Mouse (Mus musculus): ENCODE data around the gene Terb1.

Gene Terb1

GRCm38 (mm10) chr8:104509061-104510006, at the start of gene Terb1:
Gene Terb1, minus strand, starts transcription at chr8:104509910.
- peak; percentile 2 for DNase-seq (ENCODE audit: low spot score)

- DNase-seq (ENCODE audit: low spot score): no peak
These were observed 47.5 kb upstream of the Terb1 start for GRCm38 (mm10) chr8:104557226-104557625.

DNA sequence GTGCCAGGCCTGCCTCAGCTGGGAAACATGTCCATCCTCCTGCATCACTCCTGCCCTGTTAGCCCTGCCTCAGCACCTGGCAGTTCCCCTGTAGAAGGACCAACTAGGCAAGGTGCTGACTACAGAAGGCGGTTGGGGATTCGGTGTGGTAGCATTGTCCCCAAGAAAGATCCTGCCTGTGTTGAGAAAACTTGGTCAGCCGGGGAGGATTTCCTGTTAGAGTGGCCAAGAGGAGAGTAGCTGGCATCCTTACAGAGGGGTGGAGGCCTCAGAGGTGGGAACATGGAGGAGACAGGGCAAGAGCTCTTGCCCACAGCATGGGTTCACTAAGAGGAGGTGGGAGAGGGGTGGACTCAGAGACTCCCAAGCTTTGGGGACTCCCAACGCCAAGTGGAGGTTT, 45.5 kb upstream of the Terb1 start:
- DNase-seq (ENCODE audit: low spot score): no peak

- no peak for DNase-seq (ENCODE audit: low spot score)
These were observed 33.8 kb upstream of the Terb1 start for GRCm38 (mm10) chr8:104543440-104544045.

DNA sequence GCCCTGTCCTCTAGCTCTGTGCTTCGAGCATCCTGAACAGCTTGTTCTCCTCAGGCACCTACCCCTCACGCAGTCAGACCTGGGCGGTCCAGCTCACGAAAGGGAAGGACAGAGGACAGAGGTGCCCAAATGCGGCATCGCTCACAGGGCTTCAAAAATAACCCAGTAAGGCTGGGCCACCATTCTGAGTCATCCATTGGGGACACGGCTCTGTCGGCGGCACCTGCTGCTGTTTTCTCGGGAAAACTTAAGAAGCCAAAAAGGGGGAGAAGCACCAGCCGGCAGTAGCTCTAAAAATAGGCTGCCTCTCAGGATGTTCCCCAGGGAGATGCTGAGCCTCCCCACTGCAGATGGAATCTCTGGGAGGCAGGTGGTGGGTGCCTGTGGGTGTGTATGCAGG, 32.5 kb upstream of the Terb1 start:
- no peak for DNase-seq (ENCODE audit: low spot score)

GRCm38 (mm10) chr8:104541515-104541880, 31.8 kb upstream of the Terb1 start:
- DNase-seq (ENCODE audit: low spot score): no peak

GRCm38 (mm10) chr8:104540710-104541514, 31.2 kb upstream of the Terb1 start:
- DNase-seq (ENCODE audit: low spot score): no peak

DNA sequence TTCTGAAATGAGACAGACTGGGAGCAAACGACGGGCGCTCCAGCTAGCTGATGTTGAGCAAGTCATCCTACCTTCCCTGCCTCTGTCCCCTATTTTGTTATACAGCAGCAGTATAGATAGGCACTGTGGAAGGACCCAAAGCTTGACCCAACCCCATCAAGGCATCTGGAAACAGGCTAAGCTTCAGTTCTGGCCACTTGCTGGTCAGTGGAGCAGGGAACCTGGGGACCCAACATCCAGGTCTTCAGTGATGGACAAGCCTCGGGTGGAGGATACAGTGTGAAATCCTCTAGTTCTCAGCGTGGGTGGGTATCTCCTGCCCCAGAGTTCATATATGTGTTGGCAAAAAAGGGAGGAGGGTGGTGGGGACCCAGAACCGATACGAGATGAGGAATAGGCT, 30.5 kb upstream of the Terb1 start:
- no peak for DNase-seq (ENCODE audit: low spot score)

GRCm38 (mm10) chr8:104539566-104539965, 29.9 kb upstream of the Terb1 start:
- DNase-seq (ENCODE audit: low spot score): no peak

GRCm38 (mm10) chr8:104538896-104539295, 29.2 kb upstream of the Terb1 start:
- no peak for DNase-seq (ENCODE audit: low spot score)

- no peak for DNase-seq (ENCODE audit: low spot score)
These were observed 26.3 kb upstream of the Terb1 start for GRCm38 (mm10) chr8:104536028-104536427.

DNA sequence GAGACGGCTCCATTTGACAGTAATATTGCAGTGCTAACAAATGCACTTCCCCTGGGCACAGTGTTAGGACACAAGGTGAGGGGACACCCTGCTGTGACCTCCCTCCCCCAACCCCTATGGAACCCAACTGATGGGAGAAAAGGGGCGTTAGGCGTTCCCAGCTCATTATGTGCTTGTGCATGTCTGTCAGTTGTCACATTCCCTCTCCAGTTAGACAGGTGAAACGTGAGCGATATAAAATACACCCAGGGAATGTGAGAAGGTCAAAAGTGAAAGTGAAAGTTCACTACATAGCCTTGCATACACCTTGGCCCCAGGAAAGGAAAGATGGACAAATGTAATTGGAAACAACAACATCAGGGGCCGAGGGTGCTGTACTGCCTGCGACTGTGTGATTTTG, 25.7 kb upstream of the Terb1 start:
- DNase-seq (ENCODE audit: low spot score): no peak

DNA sequence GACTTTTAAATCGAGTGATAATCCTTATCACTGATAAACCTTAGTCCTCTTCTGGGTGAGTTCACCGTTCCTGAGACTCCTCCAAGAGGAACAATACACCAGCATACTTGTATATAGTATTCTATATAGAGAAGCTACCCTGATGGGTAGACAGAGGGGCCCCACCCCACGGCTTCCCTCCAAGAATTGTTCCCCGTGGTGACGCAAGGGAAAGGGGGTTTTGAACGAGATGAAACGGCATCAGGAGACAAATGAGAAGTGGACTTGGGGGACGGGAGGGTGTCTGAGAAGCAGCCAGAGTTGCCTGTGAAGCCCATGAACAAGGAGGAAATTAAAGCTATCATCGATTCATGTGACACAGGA, 25.1 kb upstream of the Terb1 start:
- no peak for DNase-seq (ENCODE audit: low spot score)

- peak; percentile 81 for DNase-seq (ENCODE audit: low spot score)
These were observed 24.5 kb upstream of the Terb1 start, which contains the start of the genes Nae1 and Car7 for GRCm38 (mm10) chr8:104533971-104534778. Gene Nae1, minus strand, starts transcription at chr8:104534637. Gene Car7, plus strand, starts transcription at chr8:104534689.

DNA sequence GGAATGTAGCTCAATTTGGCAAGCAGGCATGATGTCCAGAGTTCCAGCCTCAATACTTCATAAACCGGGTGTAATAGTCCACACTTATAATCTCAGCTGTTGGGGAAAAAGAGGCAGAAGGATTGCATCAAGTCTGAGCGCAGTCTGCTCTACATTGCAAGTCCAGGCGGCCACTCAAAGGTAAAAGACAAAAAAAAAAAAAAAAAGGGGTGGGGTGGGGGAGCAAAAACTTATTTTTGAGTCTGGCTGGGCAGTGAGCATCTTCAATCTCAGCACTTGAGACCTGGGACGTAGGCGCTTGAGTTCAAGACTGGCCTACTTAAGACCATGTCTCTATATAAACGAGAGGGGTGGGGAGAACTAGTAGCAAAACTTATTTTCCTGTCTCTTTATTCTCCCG, 23.8 kb upstream of the Terb1 start:
- DNase-seq (ENCODE audit: low spot score): no peak

- DNase-seq (ENCODE audit: low spot score): no peak
These were observed 20.0 kb upstream of the Terb1 start for GRCm38 (mm10) chr8:104529671-104530070.

DNA sequence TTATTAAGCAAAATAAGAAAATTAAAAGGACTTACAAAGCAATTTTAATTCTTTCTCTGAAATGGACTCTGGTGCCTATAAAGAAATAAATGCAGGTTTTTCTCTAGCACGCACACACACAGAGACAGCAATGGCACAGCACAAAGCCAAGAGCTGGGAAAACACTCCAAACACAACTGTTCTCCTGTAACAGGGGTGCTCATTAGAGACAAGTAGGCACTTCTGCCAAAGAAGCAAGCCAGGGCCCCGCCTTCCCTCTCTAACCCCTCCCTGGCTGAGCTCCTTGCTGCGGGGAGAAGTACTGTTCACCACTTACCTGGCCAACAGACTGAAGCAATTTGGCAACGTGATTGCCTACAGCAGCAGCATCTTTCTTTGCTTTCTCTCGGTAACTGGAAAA, 8.2 kb upstream of the Terb1 start:
- DNase-seq (ENCODE audit: low spot score): no peak

GRCm38 (mm10) chr8:104510134-104510533, 424 bp upstream of the Terb1 start:
- no peak for DNase-seq (ENCODE audit: low spot score)

GRCm38 (mm10) chr8:104479091-104479490, 30.6 kb downstream of the Terb1 start:
- no peak for DNase-seq (ENCODE audit: low spot score)

DNA sequence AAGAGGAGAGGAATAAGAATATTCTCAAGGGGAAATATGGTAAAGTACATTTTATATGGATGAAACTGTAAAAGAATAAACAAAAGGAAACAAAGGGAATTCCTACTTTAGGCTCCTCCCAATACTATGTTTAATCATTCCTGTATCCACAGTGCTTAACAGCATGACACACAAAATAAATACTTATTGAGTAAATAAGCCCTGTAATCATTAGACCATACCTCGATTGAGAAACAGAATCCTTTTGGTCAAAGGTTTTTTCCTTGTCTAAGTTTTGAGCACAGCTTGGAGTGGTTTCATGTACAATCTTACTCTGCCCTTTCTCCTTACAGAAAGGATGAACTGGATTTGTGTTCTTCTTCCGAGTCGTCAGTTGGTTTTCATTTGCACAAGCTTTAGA, 37.2 kb downstream of the Terb1 start:
- no peak for DNase-seq (ENCODE audit: low spot score)

- DNase-seq (ENCODE audit: low spot score): no peak
These were observed 42.2 kb downstream of the Terb1 start for GRCm38 (mm10) chr8:104467463-104467862.

- DNase-seq (ENCODE audit: low spot score): no peak
These were observed 57.5 kb downstream of the Terb1 start for GRCm38 (mm10) chr8:104452177-104452576.

All from ovary, adult 18-20 months (tissue).